Mouse (Mus musculus) small intestine, adult 2 months (tissue): ENCODE measurements at regions not wholly inside any gene's neighbourhood (a gene's known extent, or its start where the extent isn't known, plus 50 kb on each side); places are given as distances from the start of the nearest gene placed in this dataset.
"Not testable (repeated sequence)": the region's sequence is repeated elsewhere in the genome, so short reads cannot be mapped to it uniquely, and the experiment has no call there.

Experiments
- CTCF ChIP-seq: fragments of 200-500 bp; IDR thresholded peaks from 2 replicates; pipeline ENCODE4 v1.5.1; 2012; ENCODE audit warnings: low read depth, mild to moderate bottlenecking, control low read depth, inconsistent platforms, low read length, moderate library complexity, mixed read lengths; ENCODE audit not compliant: insufficient replicate concordance, insufficient read length; ENCODE audit errors: extremely low read depth
- POLR2A ChIP-seq: fragments of 200-500 bp; IDR thresholded peaks from 2 replicates; pipeline ENCODE4 v1.6.1; 2012; ENCODE audit warnings: low read depth, mild to moderate bottlenecking, control low read depth, inconsistent platforms, low read length, moderate library complexity

- TF ChIP-seq CTCF, POLR2A: not testable (repeated sequence)
These were observed 244.6 kb downstream of the Bcl11a start for GRCm38 (mm10) chr11:24322412-24322811.
